Mouse (Mus musculus) adrenal gland, postnatal 36 days (tissue): ENCODE data around the gene Rexo4. TPM values are rescaled to one million over a fixed set of nuclear protein-coding genes. Genes with fewer than 3 reads are reported as not detected.

ENCODE experiments used
- DNase-seq, 2 experiments: peaks; one replicate each; pipeline ENCODE4 v3.0.0; 2021; ENCODE audit warnings: mixed read lengths in 1 of 2
- long read RNA-seq, 2 experiments: library from polyadenylated mRNA; stranded (forward); transcript quantifications; one replicate each; pipeline ENCODE4 v2.0.0; 2021; ENCODE audit warnings: borderline sequencing depth in 2 of 2
- total RNA-seq, 2 experiments: library from RNA; stranded (reverse); gene quantifications; 2 replicates each; pipeline ENCODE4 v1.2.3; 2021

Gene Rexo4
- total RNA-seq = 10 to 100 TPM; 27.8 to 39.1 TPM
- long read RNA-seq, experiment 1, transcript Rexo4-201 (8 exons, 2,281 nt) = major isoform, 21 of 30 reads
- long read RNA-seq, experiment 1, partial matches to known transcripts = 3 of 30 reads
- long read RNA-seq, experiment 1, other reads (novel, unspliced or antisense) = 6 of 30 reads
- long read RNA-seq, experiment 2, transcript Rexo4-201 (8 exons, 2,281 nt) = major isoform, 10 of 15 reads
- long read RNA-seq, experiment 2, partial matches to known transcripts = 1 of 15 reads
- long read RNA-seq, experiment 2, other reads (novel, unspliced or antisense) = 3 of 15 reads

DNA sequence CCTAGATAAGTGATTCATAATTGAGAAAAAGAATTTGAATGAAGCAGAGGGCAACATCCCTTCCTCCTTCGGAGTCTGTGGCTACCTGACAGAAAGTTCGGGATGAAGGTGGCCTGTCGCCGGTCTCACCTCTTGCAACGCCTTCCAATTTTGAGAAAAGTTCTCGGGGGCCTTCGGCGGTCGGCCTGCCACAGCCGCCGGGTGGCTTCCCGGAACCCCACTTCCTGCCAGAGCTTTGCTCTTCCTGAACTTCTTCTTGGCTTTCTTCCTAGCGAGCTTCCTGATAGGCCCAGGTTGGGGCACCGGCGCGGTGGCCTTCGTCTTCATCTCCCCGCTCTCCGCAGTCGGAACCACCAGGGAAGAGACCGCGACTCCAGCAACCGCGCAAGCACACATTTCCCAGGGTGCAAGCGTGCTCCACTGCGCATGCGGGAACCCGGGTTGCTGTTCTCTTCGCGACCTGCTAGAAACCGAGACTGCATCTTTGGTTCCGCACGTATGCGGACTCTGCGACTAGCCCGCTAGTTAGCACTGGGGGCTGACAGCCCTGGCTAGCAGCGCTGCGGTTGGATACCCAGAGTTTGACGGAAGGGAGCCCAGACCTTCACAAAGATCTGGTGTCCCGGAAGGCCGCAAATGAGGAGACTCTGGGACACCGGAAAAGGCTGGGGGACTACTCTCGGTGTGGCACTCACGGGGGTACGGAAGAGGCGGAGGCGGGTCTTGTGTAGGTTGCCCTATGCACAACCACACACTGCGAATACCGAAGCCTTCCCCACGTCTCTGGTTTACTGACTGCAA lies at the start of gene Rexo4:
TSS of gene Rexo4 (minus strand) at position 464 of the 801 bp plus-strand sequence.
- peak; percentile 95 for DNase-seq

DNA sequence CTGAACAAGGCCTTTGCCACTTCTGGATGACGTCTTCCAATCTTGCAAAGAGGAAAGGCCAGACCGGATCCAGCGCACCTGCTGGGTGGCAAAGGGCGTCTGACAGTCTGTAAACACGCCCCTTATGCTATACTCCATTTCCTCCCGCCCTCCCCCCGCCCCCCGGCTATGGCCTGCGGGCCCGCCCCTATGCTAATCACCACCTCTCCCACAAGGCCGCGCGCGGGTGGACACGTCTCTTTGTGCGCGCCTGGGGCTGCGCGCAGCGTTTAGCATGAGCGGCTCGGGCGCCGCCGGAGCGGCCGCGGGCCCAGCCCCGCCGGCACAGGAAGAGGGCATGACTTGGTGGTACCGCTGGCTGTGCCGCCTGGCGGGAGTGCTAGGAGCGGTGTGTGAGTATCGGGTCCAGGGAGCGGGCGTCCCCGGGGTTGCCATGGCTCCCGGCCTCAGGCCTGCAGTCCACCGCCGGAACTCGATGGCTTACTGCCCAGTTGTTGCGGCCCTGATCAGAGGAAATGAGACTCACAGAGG lies 45.6 kb upstream of the Rexo4 start, which contains the start of gene Cacfd1:
TSS of gene Cacfd1 (plus strand) at position 213 of the 531 bp plus-strand sequence.
- peak; percentile 91 to 92 for DNase-seq

DNA sequence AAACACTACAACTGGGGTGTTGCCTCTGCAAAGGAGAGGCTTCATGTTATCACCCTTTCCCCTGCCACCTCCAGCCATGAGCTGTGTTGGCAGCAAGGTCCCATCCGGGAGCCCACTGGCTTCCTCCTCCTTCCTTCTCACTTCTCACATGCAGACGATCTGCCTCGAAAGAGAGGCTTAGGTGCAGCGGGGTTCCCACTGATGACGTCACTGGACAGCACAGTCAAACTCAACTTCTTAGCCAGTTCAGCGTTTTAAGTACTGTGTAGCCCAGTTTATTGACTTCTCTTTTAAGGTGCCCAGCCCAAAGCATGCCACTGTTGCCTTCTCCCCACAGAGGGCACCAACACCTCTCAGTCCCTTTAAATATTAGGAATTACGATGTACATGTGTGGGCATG lies 43.5 kb upstream of the Rexo4 start:
- DNase-seq = no peak

DNA sequence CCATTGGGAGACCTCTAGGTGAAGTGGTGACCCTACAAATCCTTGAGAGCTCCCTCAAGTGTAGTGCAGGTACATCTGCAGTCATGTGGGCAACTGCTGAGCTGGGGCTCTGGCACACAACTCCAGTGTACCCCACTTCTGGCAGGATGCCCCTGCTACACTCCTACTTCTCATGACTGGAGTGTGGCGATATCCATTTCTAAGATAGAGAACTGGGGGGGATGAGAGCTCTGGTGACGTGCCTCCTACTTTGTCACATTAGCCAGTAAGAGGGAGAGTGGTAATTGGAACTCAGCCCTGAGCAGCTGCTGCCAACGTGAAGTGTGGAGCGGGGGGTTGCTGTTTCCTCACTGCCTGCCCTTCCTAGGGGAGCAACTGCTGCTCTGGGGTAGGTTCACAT lies 42.1 kb upstream of the Rexo4 start:
- DNase-seq = no peak

DNA sequence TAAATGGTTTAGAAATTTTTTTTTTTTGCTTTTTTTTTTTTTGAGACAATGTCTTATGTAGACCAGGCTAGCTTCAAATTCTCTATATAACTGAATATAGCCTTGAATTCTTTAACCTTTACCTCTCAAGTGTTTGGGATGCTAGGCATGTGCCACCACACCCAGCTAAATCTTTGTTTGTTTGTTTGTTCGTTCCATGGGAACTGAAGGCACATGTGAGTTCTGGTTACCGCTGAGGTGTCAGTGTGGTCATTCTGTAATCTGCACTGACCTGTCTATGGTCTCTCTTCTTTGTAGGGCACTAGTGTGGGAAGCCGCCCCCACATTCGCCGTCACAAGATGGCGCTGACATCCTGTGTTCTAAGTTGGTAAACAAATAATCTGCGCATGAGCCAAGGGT lies 33.8 kb upstream of the Rexo4 start:
- DNase-seq = no peak

DNA sequence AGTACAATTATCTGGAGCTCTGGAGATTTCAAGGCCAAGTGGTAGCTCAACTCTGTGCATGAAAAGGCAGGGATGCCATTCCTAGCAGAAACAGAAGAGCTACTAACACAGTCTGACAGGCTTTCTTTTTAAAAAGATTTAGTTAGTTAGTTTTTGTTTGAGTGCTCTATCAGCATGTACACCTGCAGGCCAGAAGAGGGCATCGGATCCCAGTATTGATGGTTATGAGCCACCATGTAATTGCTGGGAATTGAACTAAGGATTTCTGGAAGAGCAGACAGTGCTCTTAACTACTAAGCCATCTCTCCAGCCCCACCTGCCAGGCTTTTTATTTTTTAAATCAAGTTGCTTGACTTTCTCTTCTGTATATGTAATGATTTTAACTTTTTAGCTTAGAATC lies 33.3 kb upstream of the Rexo4 start:
- DNase-seq = no peak

DNA sequence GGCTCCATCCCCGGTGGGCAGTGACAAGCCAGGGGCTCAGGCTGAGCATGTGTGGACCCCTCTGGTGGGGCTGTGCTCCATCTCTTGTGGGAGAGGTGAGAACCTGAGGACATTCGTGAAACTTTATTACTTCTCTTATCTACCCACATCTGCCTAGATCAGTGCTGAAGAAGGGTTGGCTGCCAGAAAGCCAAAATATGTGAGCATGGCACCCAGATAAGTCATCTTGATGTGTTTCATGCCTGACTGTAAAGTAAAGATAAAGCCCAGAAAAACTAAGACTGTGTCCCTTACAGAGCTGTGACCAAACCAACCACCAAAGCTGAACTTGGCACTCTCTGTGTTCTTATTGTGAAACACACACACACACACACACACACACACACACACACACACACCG lies 29.8 kb upstream of the Rexo4 start:
- no peak for DNase-seq

DNA sequence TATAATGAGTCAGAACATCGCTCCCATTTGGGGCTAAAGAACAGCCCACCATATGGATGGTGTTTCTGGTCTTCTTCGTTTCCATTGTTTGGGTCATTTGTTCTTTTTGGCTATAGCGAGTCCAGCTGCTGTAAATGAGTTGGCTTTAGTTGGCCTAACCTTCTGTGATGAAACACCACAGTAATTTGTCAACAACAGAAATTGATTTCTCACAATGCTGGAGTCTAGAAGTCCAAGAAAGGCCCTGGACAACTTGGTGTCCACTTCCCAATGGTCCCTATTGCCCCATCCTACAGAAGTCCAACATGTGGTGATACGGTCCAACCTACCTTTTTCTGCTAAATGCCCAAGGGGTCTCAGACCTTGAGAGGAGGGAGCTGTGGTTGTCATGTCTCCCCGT lies 20.5 kb upstream of the Rexo4 start:
- no peak for DNase-seq

DNA sequence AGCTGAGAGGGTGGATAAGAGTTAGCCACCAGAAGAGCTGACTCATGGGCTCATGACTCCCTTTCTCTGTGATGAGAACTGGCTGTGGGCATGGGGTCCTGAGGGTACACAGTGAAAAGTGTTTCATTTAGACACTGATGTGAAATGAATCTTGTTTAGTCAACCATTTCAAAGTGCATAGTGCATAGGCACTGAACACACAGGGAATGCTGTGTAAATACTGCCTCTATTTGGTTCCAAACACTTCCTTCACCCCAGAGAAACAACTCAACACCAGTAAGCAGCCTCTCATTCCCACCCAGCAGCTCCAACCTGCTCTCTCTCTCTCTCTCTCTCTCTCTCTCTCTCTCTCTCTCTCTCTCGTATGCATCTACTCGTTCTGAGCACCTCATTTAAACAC lies 20.0 kb upstream of the Rexo4 start:
- DNase-seq = no peak

DNA sequence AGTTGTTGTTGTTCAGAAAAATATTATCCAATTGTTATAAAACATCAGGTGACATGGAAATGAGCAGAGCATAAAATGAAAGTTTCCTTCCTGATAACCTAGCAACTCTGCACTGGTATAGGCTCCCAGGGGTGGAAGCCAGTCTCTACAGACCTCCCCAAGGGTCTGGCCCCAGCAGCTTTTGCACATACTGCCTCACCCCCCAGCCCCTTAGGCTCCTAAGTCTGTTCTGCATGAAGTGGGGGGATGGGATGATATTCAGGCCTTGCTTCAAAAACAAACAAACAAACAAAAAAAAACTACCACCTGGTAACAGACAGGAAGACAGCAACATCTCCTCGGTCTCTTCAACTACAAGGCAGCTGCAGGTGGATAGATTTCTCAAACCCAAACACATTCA lies 16.2 kb upstream of the Rexo4 start:
- DNase-seq = no peak

DNA sequence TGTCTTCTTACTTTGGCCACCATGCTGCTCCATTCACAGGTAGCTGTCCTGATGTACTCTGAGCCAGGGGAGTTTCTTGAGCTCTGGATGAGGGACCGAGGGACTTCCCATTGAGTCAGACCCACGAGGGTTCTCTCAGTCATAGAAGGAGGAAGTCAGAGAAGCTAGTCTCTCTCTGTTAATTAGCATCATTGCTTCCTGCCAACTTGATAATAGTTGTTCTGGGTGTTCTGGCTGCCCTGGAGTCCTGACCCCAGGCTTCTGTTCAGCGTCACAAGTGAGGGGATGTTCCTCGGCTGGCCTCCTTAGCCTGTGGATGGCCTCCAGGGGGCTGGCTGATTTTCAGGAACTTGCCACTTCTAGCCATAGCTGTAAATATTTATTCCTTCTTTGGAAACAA lies 9.8 kb upstream of the Rexo4 start:
- no peak for DNase-seq

DNA sequence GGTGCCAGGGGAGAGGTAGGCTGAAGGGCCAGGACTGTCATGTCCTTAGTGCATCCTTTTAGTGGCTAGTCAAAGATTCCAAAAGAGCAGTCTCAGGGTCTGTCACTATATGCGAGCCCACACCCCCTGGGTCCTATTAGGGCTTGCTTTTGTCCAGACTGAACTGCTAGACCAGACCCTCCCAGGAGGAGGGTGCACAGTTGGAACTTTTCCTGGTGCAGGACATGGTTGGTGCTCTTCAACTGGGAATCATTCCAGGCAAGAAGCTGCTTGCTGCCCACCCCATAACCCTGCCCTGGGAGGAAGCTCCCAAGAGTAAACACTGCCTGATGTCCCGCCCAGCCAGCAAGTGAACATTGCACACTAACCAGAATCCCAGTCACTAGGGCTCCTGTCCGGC lies 8.9 kb upstream of the Rexo4 start, which contains the start of gene Adamts13:
TSS of gene Adamts13 (plus strand) at position 301 of the 400 bp plus-strand sequence.
- DNase-seq = no peak

DNA sequence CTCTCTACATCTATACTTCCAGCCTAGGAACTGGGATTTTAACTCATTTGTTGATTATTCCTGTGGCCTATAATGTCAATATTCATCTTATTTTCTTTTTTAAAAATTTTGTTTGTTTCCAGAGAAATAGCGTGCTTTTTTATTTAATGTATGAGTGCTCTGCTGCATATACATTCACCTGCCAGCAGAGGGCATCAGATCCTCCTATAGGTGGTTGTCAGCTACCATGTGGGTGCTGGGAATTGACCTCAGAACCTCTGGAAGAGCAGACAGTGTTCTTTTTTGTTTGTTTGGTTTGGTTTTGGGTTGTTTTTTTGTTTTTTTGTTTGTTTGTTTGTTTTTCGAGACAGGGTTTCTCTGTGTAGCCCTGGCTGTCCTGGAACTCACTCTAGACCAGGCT lies 3.1 kb upstream of the Rexo4 start:
- DNase-seq = no peak

DNA sequence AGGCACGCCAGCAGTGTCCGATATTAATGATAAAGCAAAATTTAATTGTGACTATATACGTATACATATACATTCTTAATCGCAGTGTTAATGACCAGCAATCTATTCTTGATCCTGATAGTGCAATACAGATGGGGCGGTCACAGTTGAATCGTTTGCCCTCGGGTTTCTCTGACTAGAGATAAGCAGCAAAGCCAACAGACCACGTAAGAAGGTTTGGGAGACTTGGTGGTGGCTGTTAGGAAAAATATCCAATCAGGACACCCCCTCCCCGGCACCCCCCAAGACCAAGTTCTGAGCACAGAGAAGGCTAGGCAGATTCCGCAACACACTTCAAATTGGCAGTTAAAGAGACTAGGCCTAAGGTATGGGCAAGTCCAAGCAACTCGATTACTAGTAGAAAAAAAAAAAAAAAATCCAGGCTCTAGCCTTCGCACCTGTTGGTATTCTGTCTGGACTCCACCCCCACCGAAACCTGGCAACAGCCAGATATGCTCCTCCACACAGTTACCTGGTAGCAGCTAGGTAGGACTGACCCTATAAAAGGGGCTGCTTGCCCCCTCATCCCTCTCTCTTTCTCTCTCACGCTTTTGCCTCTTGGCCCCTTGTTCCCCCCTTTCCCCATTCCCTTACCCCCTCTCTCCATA lies 661 bp upstream of the Rexo4 start:
- no peak for DNase-seq

DNA sequence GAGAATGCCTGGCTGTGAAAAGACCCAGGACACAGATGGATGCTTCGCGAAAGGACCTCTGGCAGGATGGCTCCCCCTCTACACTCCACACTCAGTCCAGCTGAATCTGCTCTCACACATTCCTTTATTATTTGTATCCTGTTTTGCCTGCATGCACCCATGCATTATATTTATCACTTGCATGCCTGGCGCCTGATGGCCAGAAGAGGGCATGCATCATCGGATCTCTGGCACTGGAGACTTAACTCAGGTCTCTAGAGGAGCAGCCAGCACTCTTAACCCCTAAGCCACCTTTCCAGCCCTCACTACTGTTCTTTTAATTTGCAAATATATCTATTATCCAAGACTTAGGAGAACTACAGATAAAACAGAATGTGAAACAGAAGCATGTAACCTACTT lies 3.4 kb downstream of the Rexo4 start:
- DNase-seq = no peak

DNA sequence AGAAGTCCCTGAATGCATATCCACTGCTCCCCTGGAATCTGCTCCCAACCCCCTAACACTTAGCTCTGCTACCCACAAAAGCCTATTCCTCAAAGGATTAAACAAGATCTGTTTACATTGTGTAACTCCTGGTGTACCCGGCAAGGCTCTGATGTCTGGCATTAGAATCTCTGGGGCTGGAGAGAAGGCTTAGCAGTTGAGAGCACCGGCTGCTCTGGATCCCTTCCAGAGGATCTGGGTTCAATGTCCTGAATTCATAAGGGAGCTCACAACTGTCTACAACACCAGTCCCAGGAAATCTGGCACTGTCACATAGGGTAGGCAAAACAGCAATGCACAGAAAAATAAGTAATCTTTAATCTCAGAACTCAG lies 6.7 kb downstream of the Rexo4 start:
- no peak for DNase-seq

DNA sequence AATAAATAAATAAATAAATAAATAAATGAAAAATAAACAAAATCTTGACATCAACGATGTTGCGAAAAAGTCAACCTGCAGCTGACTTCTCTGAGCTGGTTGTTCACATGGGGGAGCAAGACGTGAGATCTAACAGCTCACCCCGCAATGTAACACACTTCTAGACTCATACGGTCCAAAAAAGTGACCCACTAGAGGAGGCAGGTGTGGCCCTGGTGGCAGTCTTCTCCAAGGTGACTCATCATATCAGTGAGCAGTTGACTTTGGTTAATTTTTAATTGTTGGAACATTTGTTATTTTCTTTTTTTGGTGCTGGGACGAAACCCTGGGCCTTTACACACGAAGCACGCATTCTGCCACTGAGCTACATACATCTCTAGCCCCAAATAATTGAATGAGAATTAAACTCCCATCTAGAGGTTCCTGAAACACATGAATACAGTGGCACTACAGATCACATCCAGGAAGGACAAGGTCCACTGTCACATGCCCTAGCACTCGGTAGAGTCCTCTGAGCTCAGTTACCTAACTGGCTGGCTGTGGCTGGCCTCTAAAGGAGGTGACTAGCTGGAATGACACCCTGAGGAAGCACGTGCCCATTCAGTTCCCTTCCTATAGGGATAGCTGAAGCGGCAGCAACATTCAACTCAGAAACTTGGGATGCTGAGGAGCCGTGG lies 7.2 kb downstream of the Rexo4 start:
- DNase-seq = no peak

DNA sequence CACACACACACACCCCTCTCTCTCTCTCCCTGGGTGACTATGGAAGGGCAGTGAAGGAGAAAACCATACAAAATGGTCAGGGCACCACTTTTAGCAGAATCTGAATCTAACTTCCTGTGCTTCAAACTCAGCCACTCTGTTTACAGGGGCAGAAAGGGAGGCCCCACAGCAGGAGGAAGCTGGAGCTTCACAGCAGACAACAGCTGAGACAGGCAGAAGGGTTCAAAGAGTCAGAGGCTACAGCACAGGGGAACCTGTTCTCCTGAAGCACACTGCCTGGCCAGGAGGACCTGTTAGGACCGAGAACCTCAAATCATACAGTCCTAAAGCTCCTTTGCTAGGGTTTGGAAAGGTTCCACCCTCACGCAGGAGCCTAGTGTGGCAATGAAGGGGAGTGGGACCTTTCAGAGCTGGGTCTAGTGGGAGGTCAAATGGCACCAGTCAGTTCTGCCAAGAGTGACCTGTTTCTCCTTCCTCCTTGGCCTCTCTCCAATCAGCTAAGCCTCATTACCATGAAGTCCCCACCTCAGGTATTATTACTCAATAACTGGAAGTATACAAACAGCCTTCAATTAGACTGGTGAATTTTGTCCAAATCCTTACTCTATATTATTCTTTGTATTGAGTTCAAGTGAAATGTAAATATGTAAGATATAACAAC lies 9.3 kb downstream of the Rexo4 start:
- DNase-seq = no peak

DNA sequence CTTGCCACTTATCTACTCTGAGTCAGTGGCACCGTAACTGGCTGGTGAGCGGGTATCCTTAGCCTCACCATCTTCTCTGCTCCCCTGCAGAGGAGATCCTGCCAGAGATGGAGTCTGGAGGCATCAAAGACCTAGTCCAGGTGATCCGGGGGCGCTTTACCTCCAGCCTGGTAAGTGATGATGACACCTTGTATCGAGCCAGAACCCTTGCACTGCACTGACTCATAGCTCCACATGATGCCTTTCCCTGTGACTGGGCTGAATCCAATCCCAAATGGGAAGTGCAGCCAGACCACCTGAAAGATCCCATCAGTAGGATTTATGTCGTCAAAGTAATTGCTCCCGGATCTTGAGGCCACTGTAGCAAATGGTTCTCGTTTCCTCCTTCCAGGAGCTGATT lies 11.3 kb downstream of the Rexo4 start:
- no peak for DNase-seq

DNA sequence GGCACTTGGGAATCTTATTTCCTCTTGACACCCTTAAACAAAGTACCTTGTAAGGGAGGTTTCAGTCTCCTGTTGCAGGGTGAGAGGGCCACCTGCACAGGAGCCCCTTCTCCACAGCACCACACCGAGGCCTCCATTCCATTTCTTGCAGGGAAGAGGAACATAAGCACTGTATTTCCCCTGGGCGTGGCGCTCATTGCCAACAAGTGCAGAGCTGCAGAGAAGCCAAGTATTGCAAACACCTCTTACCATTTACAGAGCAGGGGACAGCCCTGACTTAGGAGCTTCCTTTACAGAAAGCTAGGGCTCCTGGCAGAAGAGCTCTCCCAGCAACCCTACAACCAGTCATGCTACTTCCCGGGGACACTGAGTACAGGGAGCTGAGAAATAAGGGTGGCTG lies 12.0 kb downstream of the Rexo4 start:
- no peak for DNase-seq

DNA sequence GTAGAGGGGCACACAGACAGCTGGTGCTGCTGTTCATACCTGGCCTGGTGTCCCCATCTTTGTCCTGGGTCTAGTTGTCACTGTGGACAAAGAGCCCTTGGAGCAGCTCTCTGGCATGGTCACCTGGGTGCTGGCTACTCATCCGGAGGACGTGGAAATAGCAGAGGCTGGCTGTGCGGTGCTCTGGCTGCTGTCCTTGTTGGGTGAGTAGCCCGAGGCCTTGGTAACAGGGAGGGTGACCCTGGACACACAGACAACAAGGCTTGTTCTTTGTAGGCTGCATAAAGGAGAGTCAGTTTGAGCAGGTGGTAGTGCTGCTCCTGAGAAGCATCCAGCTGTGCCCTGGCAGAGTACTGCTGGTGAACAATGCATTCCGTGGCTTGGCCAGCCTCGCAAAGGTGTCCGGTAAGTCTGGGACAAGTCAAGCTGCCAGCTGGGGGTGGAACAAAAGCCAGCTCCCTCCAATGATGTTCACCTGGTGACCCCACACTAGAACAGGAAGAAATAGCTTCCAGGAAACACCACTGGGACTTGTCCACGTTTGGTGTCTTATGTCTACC lies 12.8 kb downstream of the Rexo4 start:
- peak in 1 of 2 experiments; percentile 41 for DNase-seq
